Comparison of ENCODE assay signal across 22 mouse cellular contexts in the genomic region with DNA sequence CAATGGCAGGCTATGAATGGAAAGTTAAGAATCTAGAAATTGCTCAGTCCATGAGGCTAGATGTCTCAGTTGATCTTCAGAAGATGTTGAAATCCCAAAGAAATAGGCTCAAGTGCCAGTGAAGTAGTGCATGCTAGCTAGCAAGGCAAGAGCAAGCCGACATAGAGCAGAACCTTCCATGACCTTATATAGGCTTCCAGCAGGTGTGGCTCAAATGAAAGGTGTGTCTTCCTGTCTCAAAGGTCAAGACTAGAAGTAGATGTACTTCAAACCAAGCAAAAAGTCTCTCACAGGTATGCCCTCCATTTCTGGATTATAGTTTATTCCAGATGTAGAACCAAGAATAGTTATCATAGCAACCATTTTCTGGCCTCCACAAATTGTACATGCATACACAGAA. TPM values are rescaled to one million over a fixed set of nuclear protein-coding genes. Genes with fewer than 3 reads are reported as not detected.
DNase-seq lines count a peak whose midpoint lies in the region; ATAC-seq and TF ChIP-seq lines count a peak whose summit lies in the region.
"Had no signal": no experiment of that assay in that cellular context is flagged by ENCODE, and none has a peak within 500 bp of the region (broad histone marks: within the 10 kb centered on the region; RNA-seq: fewer than 3 reads in every experiment).

No protein-coding gene starts in this region.

- TF ChIP-seq POLR2A in thymus, adult 2 months (IDR thresholded peaks at IDR 0.05; ENCODE audit: control insufficient read depth, extremely low read depth, insufficient read depth, low read length, poor library complexity), result no peak

- ATAC-seq in intestine, embryonic 15.5 days, result 0 out of 2 replicates have a peak, but pooled peaks have one; percentile 55
- ATAC-seq in intestine, embryonic 16.5 days, result peak; percentile 73
- ATAC-seq in liver, embryonic 11.5 days (replicated peaks; ENCODE audit: low FRiP score), result no peak
- ATAC-seq: forebrain, embryonic 14.5 days; forebrain, embryonic 16.5 days had no signal

- no peaks in the 10 kb centered on the region for H3K9me3 ChIP-seq in intestine, embryonic 15.5 days
- H3K9me3 ChIP-seq in intestine, embryonic 16.5 days (ENCODE audit: control insufficient read depth, low read length), result no peaks in the 10 kb centered on the region
- no peaks in the 10 kb centered on the region for H3K9me3 ChIP-seq in liver, embryonic 11.5 days (ENCODE audit: control insufficient read depth, low read length)
- H3K9me3 ChIP-seq: embryonic facial prominence, embryonic 13.5 days; embryonic facial prominence, embryonic 15.5 days; forebrain, embryonic 10.5 days had no signal

- TF ChIP-seq CTCF in gastrocnemius, adult 2 months (IDR thresholded peaks at IDR 0.05), result no peak
- TF ChIP-seq CTCF in thymus, adult 2 months (IDR thresholded peaks at IDR 0.05; ENCODE audit: borderline replicate concordance, control insufficient read depth, extremely low read depth, insufficient read depth, low read length, poor library complexity), result no peak

- H3K9ac ChIP-seq in intestine, embryonic 15.5 days, result no peak overlapping the region
- H3K9ac ChIP-seq in intestine, embryonic 16.5 days (ENCODE audit: low read depth, low read length), result no peak overlapping the region
- no peak overlapping the region for H3K9ac ChIP-seq in liver, embryonic 11.5 days (ENCODE audit: low read depth, low read length)
- H3K9ac ChIP-seq: embryonic facial prominence, embryonic 13.5 days; embryonic facial prominence, embryonic 15.5 days had no signal

- 68% methylated on average over 1 of the region's 1 CpGs for WGBS in intestine, embryonic 15.5 days
- WGBS in intestine, embryonic 16.5 days, result 69% methylated on average over 1 of the region's 1 CpGs
- WGBS in liver, embryonic 11.5 days, result 90% methylated on average over 1 of the region's 1 CpGs
- WGBS in thymus, adult 2 months, result 90% methylated on average over 1 of the region's 1 CpGs

- DNase-seq in gastrocnemius, adult 2 months, result no peak
- DNase-seq in gastrocnemius, postnatal 4 days (ENCODE audit: low spot score in 2 of 2), result no peak
- no peak for DNase-seq in liver, embryonic 11.5 days (ENCODE audit: low spot score)
- DNase-seq in thymus, adult 2 months, result no peak
- DNase-seq: adrenal gland, adult 2 months; adrenal gland, postnatal 10 days; adrenal gland, postnatal 25 days; cerebellum, adult 11 months; cerebellum, adult 18-20 months; cerebellum, adult 8-10 months; cerebellum, adult 9-11 months; cerebellum, postnatal 14 days; cerebellum, postnatal 36 days; embryo, embryonic 11 days had no signal

- H3K27ac ChIP-seq in gastrocnemius, adult 2 months, result 0 out of 2 replicates have a peak overlapping the region, but pooled peaks have one; percentile 97
- no peak overlapping the region for H3K27ac ChIP-seq in intestine, embryonic 15.5 days
- no peak overlapping the region for H3K27ac ChIP-seq in intestine, embryonic 16.5 days (ENCODE audit: low read length)
- H3K27ac ChIP-seq in liver, embryonic 11.5 days (ENCODE audit: low read depth, low read length), result no peak overlapping the region
- no peak overlapping the region for H3K27ac ChIP-seq in thymus, adult 2 months (ENCODE audit: control insufficient read depth, insufficient read depth, low read length)
- H3K27ac ChIP-seq: embryonic facial prominence, embryonic 13.5 days; embryonic facial prominence, embryonic 15.5 days; forebrain, embryonic 10.5 days had no signal

- no peaks in the 10 kb centered on the region for H3K4me1 ChIP-seq in intestine, embryonic 15.5 days (replicated peaks)
- no peaks in the 10 kb centered on the region for H3K4me1 ChIP-seq in intestine, embryonic 16.5 days (ENCODE audit: control insufficient read depth, insufficient read depth, low read length)
- H3K4me1 ChIP-seq in liver, embryonic 11.5 days (replicated peaks; ENCODE audit: control insufficient read depth, insufficient read depth, low read length), result no peaks in the 10 kb centered on the region
- H3K4me1 ChIP-seq in thymus, adult 2 months (replicated peaks; ENCODE audit: control insufficient read depth, insufficient read depth, low read length), result no peaks in the 10 kb centered on the region
- H3K4me1 ChIP-seq: embryonic facial prominence, embryonic 13.5 days; embryonic facial prominence, embryonic 15.5 days; forebrain, embryonic 10.5 days had no signal

- H3K4me3 ChIP-seq in gastrocnemius, adult 2 months, result no peak overlapping the region
- H3K4me3 ChIP-seq in intestine, embryonic 15.5 days (replicated peaks), result no peak overlapping the region
- no peak overlapping the region for H3K4me3 ChIP-seq in intestine, embryonic 16.5 days (ENCODE audit: low read length)
- H3K4me3 ChIP-seq in liver, embryonic 11.5 days (ENCODE audit: low read depth, low read length), result no peak overlapping the region
- no peak overlapping the region for H3K4me3 ChIP-seq in thymus, adult 2 months (ENCODE audit: control insufficient read depth, insufficient read depth, low read length)
- H3K4me3 ChIP-seq: embryonic facial prominence, embryonic 13.5 days; embryonic facial prominence, embryonic 15.5 days; erythroblast, embryonic 14.5 days; forebrain, embryonic 10.5 days had no signal

- H3K36me3 ChIP-seq in intestine, embryonic 15.5 days, result peaks cover 13% of the 10 kb centered on the region
- H3K36me3 ChIP-seq in intestine, embryonic 16.5 days (ENCODE audit: control insufficient read depth, insufficient read depth, low read length), result peaks cover 11% of the 10 kb centered on the region
- peaks cover 33% of the 10 kb centered on the region for H3K36me3 ChIP-seq in liver, embryonic 11.5 days (ENCODE audit: control insufficient read depth, insufficient read depth, low read length)
- peaks cover 24% of the 10 kb centered on the region for H3K36me3 ChIP-seq in thymus, adult 2 months (ENCODE audit: control insufficient read depth, insufficient read depth, low read length)

- H3K27me3 ChIP-seq in intestine, embryonic 15.5 days (replicated peaks), result no peaks in the 10 kb centered on the region
- H3K27me3 ChIP-seq in intestine, embryonic 16.5 days (replicated peaks; ENCODE audit: control insufficient read depth, insufficient read depth, low read length), result no peaks in the 10 kb centered on the region
- H3K27me3 ChIP-seq in liver, embryonic 11.5 days (replicated peaks; ENCODE audit: control insufficient read depth, insufficient read depth, low read length), result no peaks in the 10 kb centered on the region
- H3K27me3 ChIP-seq in thymus, adult 2 months (ENCODE audit: control insufficient read depth, insufficient read depth, low read length), result no peaks in the 10 kb centered on the region
- H3K27me3 ChIP-seq: embryonic facial prominence, embryonic 13.5 days; embryonic facial prominence, embryonic 15.5 days had no signal

- intact Hi-C loops in gastrocnemius, adult 2 months (cut with DNase I), result no loop called here

- no peak overlapping the region for H3K4me2 ChIP-seq in intestine, embryonic 15.5 days (replicated peaks)
- no peak overlapping the region for H3K4me2 ChIP-seq in intestine, embryonic 16.5 days (ENCODE audit: low read depth, low read length)
- H3K4me2 ChIP-seq in liver, embryonic 11.5 days, result no peak overlapping the region
- H3K4me2 ChIP-seq: embryonic facial prominence, embryonic 13.5 days; embryonic facial prominence, embryonic 15.5 days had no signal

RNA-seq across cellular contexts. Expression of gene Elavl1, which starts 8.8 kb away (rescaled TPM):
- 10 to 100 TPM; 46.4 to 49.8 TPM for total RNA-seq in gastrocnemius, adult 2 months (2021)
- 10 to 100 TPM; 70.1 to 76.5 TPM for total RNA-seq in gastrocnemius, postnatal 4 days (2021)
- 201 and 230 TPM in 2 replicates for polyA plus RNA-seq in intestine, embryonic 15.5 days (2015; fragmentation: Nextera tagmentation; extraction: Ambion mirVana)
- 162 and 177 TPM in 2 replicates for polyA plus RNA-seq in intestine, embryonic 16.5 days (2015; fragmentation: Nextera tagmentation; extraction: Ambion mirVana)
- 266 and 299 TPM in 2 replicates for polyA plus RNA-seq in liver, embryonic 11.5 days (2014; fragmentation: Nextera tagmentation; extraction: Ambion mirVana)
- 43.2 and 70.4 TPM in 2 replicates for polyA plus RNA-seq in thymus, adult 2 months (2012; rRNA removed)

RNA-seq across cellular contexts. Expression of gene Ccl25, which starts 9.0 kb away (rescaled TPM):
- 10 to 100 TPM in 1 of 2 experiments, 1 to 10 TPM in 1; 8.2 to 14.6 TPM for total RNA-seq in gastrocnemius, adult 2 months (2021)
- total RNA-seq in gastrocnemius, postnatal 4 days (2021), result 10 to 100 TPM in 1 of 2 experiments, 1 to 10 TPM in 1; 7.6 to 11.9 TPM
- polyA plus RNA-seq in intestine, embryonic 15.5 days (2015; fragmentation: Nextera tagmentation; extraction: Ambion mirVana), result 88.5 and 103 TPM in 2 replicates
- 142 and 168 TPM in 2 replicates for polyA plus RNA-seq in intestine, embryonic 16.5 days (2015; fragmentation: Nextera tagmentation; extraction: Ambion mirVana)
- 15.2 and 19.3 TPM in 2 replicates for polyA plus RNA-seq in liver, embryonic 11.5 days (2014; fragmentation: Nextera tagmentation; extraction: Ambion mirVana)
- polyA plus RNA-seq in thymus, adult 2 months (2012; rRNA removed), result 178 and 233 TPM in 2 replicates

RNA-seq across cellular contexts. Expression of gene Timm44, which starts 58.3 kb away (rescaled TPM):
- 10 to 100 TPM; 61.8 to 76.6 TPM for total RNA-seq in gastrocnemius, adult 2 months (2021)
- total RNA-seq in gastrocnemius, postnatal 4 days (2021), result 10 to 100 TPM; 73.9 to 78.4 TPM
- polyA plus RNA-seq in intestine, embryonic 15.5 days (2015; fragmentation: Nextera tagmentation; extraction: Ambion mirVana), result 65.8 and 69.7 TPM in 2 replicates
- polyA plus RNA-seq in intestine, embryonic 16.5 days (2015; fragmentation: Nextera tagmentation; extraction: Ambion mirVana), result 73.5 and 74.6 TPM in 2 replicates
- 99.2 and 105 TPM in 2 replicates for polyA plus RNA-seq in liver, embryonic 11.5 days (2014; fragmentation: Nextera tagmentation; extraction: Ambion mirVana)
- polyA plus RNA-seq in thymus, adult 2 months (2012; rRNA removed), result 84.4 and 88.0 TPM in 2 replicates
